Mouse (Mus musculus): ENCODE measurements around the gene 1700074P13Rik. TPM values are rescaled to one million over a fixed set of nuclear protein-coding genes. Genes with fewer than 3 reads are reported as not detected.

1700074P13Rik gene
- polyA plus RNA-seq (2015; fragmentation: Nextera tagmentation; extraction: Ambion mirVana), result not detected in 2 replicates

GRCm38 (mm10) chr6:40940457-40940856, at the start of gene 1700074P13Rik:
1700074P13Rik (minus strand) TSS chr6:40940557.

GRCm38 (mm10) chr6:40964454-40964853, 24.1 kb upstream of the 1700074P13Rik start, which contains the start of gene 1810009J06Rik:
1810009J06Rik (plus strand) TSS chr6:40964754.

GRCm38 (mm10) chr6:40951770-40952169, 11.4 kb upstream of the 1700074P13Rik start, which contains the start of gene Gm4744:
Gm4744 (minus strand) TSS chr6:40951870.

GRCm38 (mm10) chr6:40900287-40900686, 40.1 kb downstream of the 1700074P13Rik start, which contains the start of gene Prss58:
Prss58 (minus strand) TSS chr6:40900387.

GRCm38 (mm10) chr6:40887394-40887793, 53.0 kb downstream of the 1700074P13Rik start, which contains the start of gene Moxd2:
Moxd2 (minus strand) TSS chr6:40887494.

Other genes with a start within 250 kb of the 1700074P13Rik start
- not detected in 2 replicates for gene Moxd2, start 53.1 kb downstream of the 1700074P13Rik start, polyA plus RNA-seq (2015; fragmentation: Nextera tagmentation; extraction: Ambion mirVana)
- not detected in 2 replicates for gene Prss58, start 40.2 kb downstream of the 1700074P13Rik start, polyA plus RNA-seq (2015; fragmentation: Nextera tagmentation; extraction: Ambion mirVana)
- not detected in 2 replicates for gene Gm4744, start 11.3 kb upstream of the 1700074P13Rik start, polyA plus RNA-seq (2015; fragmentation: Nextera tagmentation; extraction: Ambion mirVana)
- gene 1810009J06Rik, start 24.2 kb upstream of the 1700074P13Rik start, polyA plus RNA-seq (2015; fragmentation: Nextera tagmentation; extraction: Ambion mirVana), result not detected in 2 replicates
- not detected in 2 replicates for gene Gm2663, start 58.9 kb upstream of the 1700074P13Rik start, polyA plus RNA-seq (2015; fragmentation: Nextera tagmentation; extraction: Ambion mirVana)
- not detected in 2 replicates for gene 2210010C04Rik, start 95.0 kb upstream of the 1700074P13Rik start, polyA plus RNA-seq (2015; fragmentation: Nextera tagmentation; extraction: Ambion mirVana)

Measured in adrenal gland, postnatal 0 days (tissue).